Mouse (Mus musculus): ENCODE results near the gene Taf6.

- peak; percentile 96 for TF ChIP-seq MAX (IDR thresholded peaks at IDR 0.05; ENCODE audit: low read depth)
- TF ChIP-seq POLR2A (IDR thresholded peaks at IDR 0.05; ENCODE audit: insufficient read length, low read depth), result peak; percentile 57
- TF ChIP-seq MYOD1 (IDR thresholded peaks at IDR 0.05; ENCODE audit: control insufficient read depth in 1 of 3, insufficient read length in 2 of 3, low read depth in 2 of 3), result peak in 1 of 3 experiments; percentile 20
Measured at GRCm38 (mm10) chr5:138170936-138171561, 16.2 kb downstream of the Taf6 start.
